Mouse (Mus musculus) heart, adult 2 months (tissue): ENCODE measurements around the gene Chrna1.

ENCODE experiments used
- CTCF ChIP-seq: fragments of 200-600 bp; IDR thresholded peaks from 2 replicates; pipeline ENCODE4 v1.8.1; 2022; ENCODE audit warnings: antibody characterized with exemption, mild to moderate bottlenecking, moderate library complexity
- EP300 ChIP-seq: fragments of 200-500 bp; IDR thresholded peaks from 2 replicates; pipeline ENCODE4 v1.6.1; 2011; ENCODE audit warnings: low read depth, low read length, control low read depth; ENCODE audit not compliant: insufficient read depth
- POLR2A ChIP-seq: fragments of 200-500 bp; IDR thresholded peaks from 2 replicates; pipeline ENCODE4 v1.6.1; 2011; ENCODE audit warnings: mild to moderate bottlenecking, low read depth, low read length, control low read depth; ENCODE audit not compliant: insufficient read depth

- TF ChIP-seq CTCF (no peak), POLR2A (no peak), EP300 (no peak)
Measured at GRCm38 (mm10) chr2:73612367-73612914, 32.3 kb upstream of the Chrna1 start.
